Mouse (Mus musculus) CH12.LX (cell line): ENCODE data around the gene Prkcq.

Experiments
- CTCF ChIP-seq, 2 experiments: IDR thresholded peaks in 1 of 2; conservative IDR thresholded peaks in 1 of 2; 2 replicates each; pipeline ENCODE4 v1.5.1; 2011 to 2012; ENCODE audit warnings: low read depth in 2 of 2, low read length in 2 of 2, improper control_type of control experiment in 1 of 2, inconsistent platforms in 1 of 2, mild to moderate bottlenecking in 1 of 2, moderate library complexity in 1 of 2
- MAFK ChIP-seq: IDR thresholded peaks from 2 replicates; pipeline ENCODE4 v1.6.1; 2011; ENCODE audit warnings: low read length, improper control_type of control experiment; ENCODE audit not compliant: insufficient replicate concordance
- POLR2A ChIP-seq: IDR thresholded peaks from 2 replicates; pipeline ENCODE4 v1.6.1; 2011; ENCODE audit warnings: low read depth, mild to moderate bottlenecking, improper control_type of control experiment, low read length
- ZMIZ1 ChIP-seq: IDR thresholded peaks from 2 replicates; pipeline ENCODE4 v1.6.1; 2012; ENCODE audit warnings: low read depth, mild to moderate bottlenecking, inconsistent platforms, low read length, improper control_type of control experiment

DNA sequence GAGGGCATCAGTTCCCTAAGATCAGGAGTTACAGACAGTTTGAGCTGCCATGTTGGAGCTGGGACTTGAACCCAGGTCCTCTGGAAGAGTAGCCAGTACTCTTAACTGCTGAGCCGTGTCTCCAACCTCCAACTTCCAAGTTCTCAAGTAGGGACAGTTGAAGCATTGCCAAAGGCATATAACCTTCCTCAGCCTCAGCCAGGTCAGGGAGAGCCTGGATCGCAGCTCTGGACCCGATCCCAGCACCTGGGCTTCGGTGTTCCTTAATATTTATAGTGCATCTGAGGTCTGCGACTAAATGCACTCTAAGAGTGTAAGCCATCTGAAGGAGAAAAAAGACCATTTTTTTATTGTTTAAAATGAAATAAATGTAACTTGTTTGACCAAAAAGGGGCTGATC is 12.1 kb downstream of the Prkcq start:
- TF ChIP-seq ZMIZ1, result no peak
- TF ChIP-seq POLR2A, result no peak
- no peak for TF ChIP-seq CTCF (conservative IDR thresholded peaks at IDR 0.05 in 1 of 2, IDR thresholded peaks at IDR 0.05 in 1 of 2; ENCODE audit: low read depth in 2 of 2, low read length in 2 of 2)
- TF ChIP-seq MAFK, result no peak
